Mouse (Mus musculus) hindbrain, embryonic 11.5 days (tissue): ENCODE data around the gene Vmn1r170. TPM values are rescaled to one million over a fixed set of nuclear protein-coding genes. Genes with fewer than 3 reads are reported as not detected.
"Not testable (repeated sequence)": the region's sequence is repeated elsewhere in the genome, so short reads cannot be mapped to it uniquely, and the experiment has no call there.

Source experiments
- ATAC-seq: fragments of 200-750 bp; cut with Nextera tagmentation; 2 replicates; pipeline ENCODE4 v1.8.0; 2017; ENCODE audit warnings: mild to moderate bottlenecking, moderate TSS enrichment, moderate library complexity; ENCODE audit not compliant: low FRiP score
- DNase-seq: peaks from one replicate; pipeline ENCODE4 v3.0.0-alpha.2; 2015; ENCODE audit warnings: low spot score
- H3K27ac ChIP-seq: fragments of 300-500 bp; sonication (generic); 2 replicates; pipeline ENCODE4 v1.5.1; 2014; ENCODE audit warnings: mild to moderate bottlenecking, low read depth, low read length
- H3K27me3 ChIP-seq: fragments of 300-500 bp; sonication (generic); 2 replicates; pipeline ENCODE4 v1.6.1; 2014; ENCODE audit warnings: mild to moderate bottlenecking, low read length, moderate library complexity, mixed read lengths; ENCODE audit not compliant: control insufficient read depth, insufficient read depth
- H3K36me3 ChIP-seq: fragments of 300-500 bp; sonication (generic); 2 replicates; pipeline ENCODE4 v1.6.1; 2014; ENCODE audit warnings: mild to moderate bottlenecking, low read length, moderate library complexity, mixed read lengths; ENCODE audit not compliant: control insufficient read depth, insufficient read depth
- H3K4me1 ChIP-seq: fragments of 300-500 bp; sonication (generic); replicated peaks from 2 replicates; pipeline ENCODE4 v1.6.1; 2014; ENCODE audit warnings: low read length, mixed read lengths; ENCODE audit not compliant: control insufficient read depth, insufficient read depth
- H3K4me2 ChIP-seq: fragments of 300-500 bp; sonication (generic); replicated peaks from 2 replicates; pipeline ENCODE4 v1.6.1; 2014; ENCODE audit warnings: mild to moderate bottlenecking, low read depth, low read length
- H3K4me3 ChIP-seq: fragments of 300-500 bp; sonication (generic); 2 replicates; pipeline ENCODE4 v1.5.1; 2014; ENCODE audit warnings: low read depth, low read length
- H3K9ac ChIP-seq: fragments of 300-500 bp; sonication (generic); 2 replicates; pipeline ENCODE4 v1.6.1; 2014; ENCODE audit warnings: low read depth, low read length
- H3K9me3 ChIP-seq: fragments of 300-500 bp; sonication (generic); 2 replicates; pipeline ENCODE4 v1.6.1; 2016; ENCODE audit warnings: low read length; ENCODE audit not compliant: control insufficient read depth
- WGBS: fragments of 180-500 bp; shearing (Covaris S2); extraction: QIAGEN DNeasy Blood & Tissue Kit; methylation state at CpG from one replicate; pipeline ENCODE4 v1.1.7; 2014; 5-methylcytosine and 5-hydroxymethylcytosine counted together
- polyA plus RNA-seq: library from polyadenylated mRNA; unstranded; fragments of >200 nt; fragmentation: Nextera tagmentation; extraction: Ambion mirVana; gene quantifications from 2 replicates; pipeline ENCODE4 v1.2.1, GENCODE M21; 2014

The Vmn1r170 gene
- polyA plus RNA-seq: not detected in 2 replicates

GRCm38 (mm10) chr7:23605875-23606274 is at the start of gene Vmn1r170:
Vmn1r170 (plus strand) TSS chr7:23606175.
- not testable (repeated sequence) for H3K27me3 ChIP-seq, H3K4me3 ChIP-seq, DNase-seq, H3K4me2 ChIP-seq, H3K27ac ChIP-seq, H3K4me1 ChIP-seq, H3K36me3 ChIP-seq, H3K9me3 ChIP-seq, ATAC-seq, H3K9ac ChIP-seq
- 44% methylated on average over 1 of the region's 1 CpGs for WGBS

GRCm38 (mm10) chr7:23575226-23575625 is 30.7 kb upstream of the Vmn1r170 start, which contains the start of gene Vmn1r169:
Vmn1r169 (plus strand) TSS chr7:23575526.
- H3K9ac ChIP-seq, H3K27ac ChIP-seq, H3K27me3 ChIP-seq, ATAC-seq, DNase-seq, H3K9me3 ChIP-seq, H3K36me3 ChIP-seq, H3K4me1 ChIP-seq, H3K4me3 ChIP-seq, H3K4me2 ChIP-seq: not testable (repeated sequence)
- 79% methylated on average over 1 of the region's 2 CpGs for WGBS

- H3K36me3 ChIP-seq: no peaks in the 10 kb centered on the region
- no peak within 1 kb of the TSS for H3K4me2 ChIP-seq
- no peak within 1 kb of the TSS for H3K27ac ChIP-seq
- no peaks in the 10 kb centered on the region for H3K4me1 ChIP-seq
- no peak for DNase-seq
- no peak within 1 kb of the TSS for H3K9ac ChIP-seq
- H3K27me3 ChIP-seq: no peaks in the 10 kb centered on the region
- no peak for ATAC-seq
- H3K4me3 ChIP-seq: no peak within 1 kb of the TSS
- no peaks in the 10 kb centered on the region for H3K9me3 ChIP-seq
Observed at GRCm38 (mm10) chr7:23630422-23630821, 24.4 kb downstream of the Vmn1r170 start, which contains the start of gene Vmn1r171. Vmn1r171 (plus strand) TSS chr7:23630722.

Other genes with a start within 250 kb of the Vmn1r170 start
- gene Nlrp5, start 220.3 kb upstream of the Vmn1r170 start, polyA plus RNA-seq: not detected in 2 replicates
- not detected in 2 replicates for gene Vmn1r167, start 99.0 kb upstream of the Vmn1r170 start, polyA plus RNA-seq
- gene Vmn1r168, start 66.4 kb upstream of the Vmn1r170 start, polyA plus RNA-seq: not detected in 2 replicates
- gene Vmn1r169, start 30.6 kb upstream of the Vmn1r170 start, polyA plus RNA-seq: not detected in 2 replicates
- not detected in 2 replicates for gene Vmn1r171, start 24.5 kb downstream of the Vmn1r170 start, polyA plus RNA-seq
- not detected in 2 replicates for gene Vmn1r172, start 52.1 kb downstream of the Vmn1r170 start, polyA plus RNA-seq
- gene Vmn1r173, start 94.5 kb downstream of the Vmn1r170 start, polyA plus RNA-seq: not detected in 2 replicates
- gene Vmn1r174, start 146.1 kb downstream of the Vmn1r170 start, polyA plus RNA-seq: not detected in 2 replicates
- not detected in 2 replicates for gene Vmn1r175, start 204.5 kb downstream of the Vmn1r170 start, polyA plus RNA-seq
- not detected in 2 replicates for gene Vmn1r176, start 231.2 kb downstream of the Vmn1r170 start, polyA plus RNA-seq